Mouse (Mus musculus) hindbrain, embryonic 11.5 days (tissue): ENCODE results near the gene Klhdc1. TPM values are rescaled to one million over a fixed set of nuclear protein-coding genes. Genes with fewer than 3 reads are reported as not detected.

ENCODE experiments used
- ATAC-seq: fragments of 200-750 bp; cut with Nextera tagmentation; 2 replicates; pipeline ENCODE4 v1.8.0; 2017; ENCODE audit warnings: mild to moderate bottlenecking, moderate TSS enrichment, moderate library complexity; ENCODE audit not compliant: low FRiP score
- DNase-seq: peaks from one replicate; pipeline ENCODE4 v3.0.0-alpha.2; 2015; ENCODE audit warnings: low spot score
- H3K27ac ChIP-seq: fragments of 300-500 bp; sonication (generic); 2 replicates; pipeline ENCODE4 v1.5.1; 2014; ENCODE audit warnings: mild to moderate bottlenecking, low read depth, low read length
- H3K27me3 ChIP-seq: fragments of 300-500 bp; sonication (generic); 2 replicates; pipeline ENCODE4 v1.6.1; 2014; ENCODE audit warnings: mild to moderate bottlenecking, low read length, moderate library complexity, mixed read lengths; ENCODE audit not compliant: control insufficient read depth, insufficient read depth
- H3K36me3 ChIP-seq: fragments of 300-500 bp; sonication (generic); 2 replicates; pipeline ENCODE4 v1.6.1; 2014; ENCODE audit warnings: mild to moderate bottlenecking, low read length, moderate library complexity, mixed read lengths; ENCODE audit not compliant: control insufficient read depth, insufficient read depth
- H3K4me1 ChIP-seq: fragments of 300-500 bp; sonication (generic); replicated peaks from 2 replicates; pipeline ENCODE4 v1.6.1; 2014; ENCODE audit warnings: low read length, mixed read lengths; ENCODE audit not compliant: control insufficient read depth, insufficient read depth
- H3K4me2 ChIP-seq: fragments of 300-500 bp; sonication (generic); replicated peaks from 2 replicates; pipeline ENCODE4 v1.6.1; 2014; ENCODE audit warnings: mild to moderate bottlenecking, low read depth, low read length
- H3K4me3 ChIP-seq: fragments of 300-500 bp; sonication (generic); 2 replicates; pipeline ENCODE4 v1.5.1; 2014; ENCODE audit warnings: low read depth, low read length
- H3K9ac ChIP-seq: fragments of 300-500 bp; sonication (generic); 2 replicates; pipeline ENCODE4 v1.6.1; 2014; ENCODE audit warnings: low read depth, low read length
- H3K9me3 ChIP-seq: fragments of 300-500 bp; sonication (generic); 2 replicates; pipeline ENCODE4 v1.6.1; 2016; ENCODE audit warnings: low read length; ENCODE audit not compliant: control insufficient read depth
- whole genome bisulfite sequencing: fragments of 180-500 bp; shearing (Covaris S2); extraction: QIAGEN DNeasy Blood & Tissue Kit; methylation state at CpG from one replicate; pipeline ENCODE4 v1.1.7; 2014; 5-methylcytosine and 5-hydroxymethylcytosine counted together
- polyA plus RNA-seq: library from polyadenylated mRNA; unstranded; fragments of >200 nt; fragmentation: Nextera tagmentation; extraction: Ambion mirVana; gene quantifications from 2 replicates; pipeline ENCODE4 v1.2.1, GENCODE M21; 2014

Klhdc1 gene
- polyA plus RNA-seq, 1 experiment from 2014 or later, result 4.5 TPM

- H3K9me3 ChIP-seq, result no peaks in the 10 kb centered on the region
- no peak overlapping the region for H3K4me3 ChIP-seq
- no peaks in the 10 kb centered on the region for H3K27me3 ChIP-seq
- ATAC-seq (no peak), DNase-seq (no peak)
- H3K27ac ChIP-seq, result no peak overlapping the region
- H3K4me2 ChIP-seq, result no peak overlapping the region
- WGBS, result 91% methylated on average over 7 of the region's 7 CpGs
- no peaks in the 10 kb centered on the region for H3K4me1 ChIP-seq
- peaks cover 40% of the 10 kb centered on the region for H3K36me3 ChIP-seq
- H3K9ac ChIP-seq, result no peak overlapping the region
Observed at GRCm38 (mm10) chr12:69306333-69306732, 65.4 kb downstream of the Klhdc1 start.

GRCm38 (mm10) chr12:69309659-69310058 is 68.7 kb downstream of the Klhdc1 start:
- no peak overlapping the region for H3K4me3 ChIP-seq
- H3K9me3 ChIP-seq, result no peaks in the 10 kb centered on the region
- no peak overlapping the region for H3K9ac ChIP-seq
- H3K36me3 ChIP-seq, result peaks cover 32% of the 10 kb centered on the region
- H3K27me3 ChIP-seq, result no peaks in the 10 kb centered on the region
- WGBS, result 88% methylated on average over 4 of the region's 4 CpGs
- no peak overlapping the region for H3K4me2 ChIP-seq
- no peak overlapping the region for H3K27ac ChIP-seq
- no peaks in the 10 kb centered on the region for H3K4me1 ChIP-seq
- ATAC-seq (no peak), DNase-seq (no peak)

- peaks cover 8% of the 10 kb centered on the region; the same call in 1 of the 2 replicates for H3K36me3 ChIP-seq
- no peak overlapping the region for H3K27ac ChIP-seq
- H3K27me3 ChIP-seq, result no peaks in the 10 kb centered on the region
- ATAC-seq (no peak), DNase-seq (no peak)
- H3K4me3 ChIP-seq, result no peak overlapping the region
- no peak overlapping the region for H3K9ac ChIP-seq
- H3K9me3 ChIP-seq, result no peaks in the 10 kb centered on the region
- no peak overlapping the region for H3K4me2 ChIP-seq
- no peaks in the 10 kb centered on the region for H3K4me1 ChIP-seq
Observed at GRCm38 (mm10) chr12:69318431-69318830, 77.5 kb downstream of the Klhdc1 start.

GRCm38 (mm10) chr12:69331187-69331586 is 90.2 kb downstream of the Klhdc1 start:
- no peak overlapping the region for H3K27ac ChIP-seq
- no peak overlapping the region for H3K9ac ChIP-seq
- ATAC-seq (no peak), DNase-seq (no peak)
- H3K4me1 ChIP-seq, result no peaks in the 10 kb centered on the region
- no peaks in the 10 kb centered on the region for H3K36me3 ChIP-seq
- no peak overlapping the region for H3K4me3 ChIP-seq
- no peak overlapping the region for H3K4me2 ChIP-seq
- H3K9me3 ChIP-seq, result no peaks in the 10 kb centered on the region
- 96% methylated on average over 3 of the region's 3 CpGs for WGBS
- no peaks in the 10 kb centered on the region for H3K27me3 ChIP-seq

GRCm38 (mm10) chr12:69332147-69332546 is 91.2 kb downstream of the Klhdc1 start:
- Histone ChIP-seq H3K4me1 (no peaks in the 10 kb centered on the region), H3K9me3 (no peaks in the 10 kb centered on the region), H3K27me3 (no peaks in the 10 kb centered on the region), H3K27ac (no peak overlapping the region), H3K9ac (no peak overlapping the region), H3K36me3 (0 out of 2 replicates have a peak, but pooled peaks cover 4% of the 10 kb centered on the region), H3K4me2 (no peak overlapping the region), H3K4me3 (no peak overlapping the region)
- ATAC-seq (no peak), DNase-seq (no peak)
- 87% methylated on average over 1 of the region's 1 CpGs for WGBS

GRCm38 (mm10) chr12:69333547-69333946 is 92.6 kb downstream of the Klhdc1 start:
- Histone ChIP-seq H3K9ac (no peak overlapping the region), H3K4me2 (no peak overlapping the region), H3K9me3 (no peaks in the 10 kb centered on the region), H3K4me3 (no peak overlapping the region), H3K27me3 (no peaks in the 10 kb centered on the region), H3K4me1 (no peaks in the 10 kb centered on the region), H3K27ac (no peak overlapping the region), H3K36me3 (0 out of 2 replicates have a peak, but pooled peaks cover 4% of the 10 kb centered on the region)
- 90% methylated on average over 2 of the region's 2 CpGs for WGBS
- ATAC-seq (no peak), DNase-seq (peak; percentile 43)

Other genes with a start within 250 kb of the Klhdc1 start
- gene Rps29, start 82.0 kb upstream of the Klhdc1 start, polyA plus RNA-seq, result 1,259 and 1,264 TPM in 2 replicates
- gene Lrr1, start 72.4 kb upstream of the Klhdc1 start, polyA plus RNA-seq, result 23.6 and 27.2 TPM in 2 replicates
- 461 and 473 TPM in 2 replicates for gene Rpl36al, start 57.1 kb upstream of the Klhdc1 start, polyA plus RNA-seq
- 35.9 and 37.7 TPM in 2 replicates for gene Mgat2, start 57.0 kb upstream of the Klhdc1 start, polyA plus RNA-seq
- 33.2 and 35.8 TPM in 2 replicates for gene Gm49383, start 44.1 kb upstream of the Klhdc1 start, polyA plus RNA-seq
- 13.2 and 13.9 TPM in 2 replicates for gene Dnaaf2, start 42.7 kb upstream of the Klhdc1 start, polyA plus RNA-seq
- 34.5 and 36.2 TPM in 2 replicates for gene Gm49384, start 36.9 kb upstream of the Klhdc1 start, polyA plus RNA-seq
- 24.8 and 25.8 TPM in 2 replicates for gene Pole2, start 13.0 kb upstream of the Klhdc1 start, polyA plus RNA-seq
- gene Klhdc2, start 55.5 kb downstream of the Klhdc1 start, polyA plus RNA-seq, result 267 and 269 TPM in 2 replicates
- gene Nemf, start 116.0 kb downstream of the Klhdc1 start, polyA plus RNA-seq, result 90.2 and 108 TPM in 2 replicates
- 47.4 and 49.9 TPM in 2 replicates for gene Arf6, start 131.0 kb downstream of the Klhdc1 start, polyA plus RNA-seq
- 1.3 and 2.2 TPM in 2 replicates for gene Gm9887, start 131.3 kb downstream of the Klhdc1 start, polyA plus RNA-seq